Mouse (Mus musculus): ENCODE measurements at regions not wholly inside any gene's neighbourhood (a gene's known extent, or its start where the extent isn't known, plus 50 kb on each side); places are given as distances from the start of the nearest gene placed in this dataset.
A peak's percentile ranks its signal among the peaks of the same experiment; 100 is the strongest.

DNA sequence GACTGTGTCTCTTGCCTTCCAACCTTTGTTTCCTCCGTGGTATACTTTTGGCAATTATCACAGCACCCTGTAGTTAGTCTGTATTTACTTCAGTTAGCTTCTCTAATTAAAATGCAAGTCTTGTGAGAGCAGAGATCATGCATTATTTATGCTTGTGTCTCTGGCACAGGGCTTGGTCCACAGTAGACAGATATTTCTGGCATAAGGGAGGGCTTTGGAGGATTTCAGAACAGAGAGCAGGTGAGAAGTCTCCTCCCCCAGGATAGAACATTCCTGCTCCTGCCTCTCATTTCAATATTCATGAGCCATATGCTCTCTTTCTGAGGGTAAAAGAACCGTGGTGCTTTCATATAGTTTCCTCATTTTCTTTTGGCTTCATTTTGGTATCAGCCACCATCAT lies 217.6 kb downstream of the Gm11077 start:
- H3K9ac ChIP-seq (replicated peaks), result no peak overlapping the region
- no peak overlapping the region for H3K4me3 ChIP-seq
- 47% methylated on average over 2 of the region's 2 CpGs for WGBS
- peak; percentile 73 for ATAC-seq (ENCODE audit: low FRiP score, low read depth)
- no peaks in the 10 kb centered on the region for H3K9me3 ChIP-seq
- no peaks in the 10 kb centered on the region for H3K36me3 ChIP-seq
- H3K27ac ChIP-seq (replicated peaks), result no peak overlapping the region
- no peaks in the 10 kb centered on the region for H3K27me3 ChIP-seq
- peaks cover 7% of the 10 kb centered on the region; the same call in 1 of the 2 replicates for H3K4me1 ChIP-seq
- no peak overlapping the region for H3K4me2 ChIP-seq (replicated peaks)

DNA sequence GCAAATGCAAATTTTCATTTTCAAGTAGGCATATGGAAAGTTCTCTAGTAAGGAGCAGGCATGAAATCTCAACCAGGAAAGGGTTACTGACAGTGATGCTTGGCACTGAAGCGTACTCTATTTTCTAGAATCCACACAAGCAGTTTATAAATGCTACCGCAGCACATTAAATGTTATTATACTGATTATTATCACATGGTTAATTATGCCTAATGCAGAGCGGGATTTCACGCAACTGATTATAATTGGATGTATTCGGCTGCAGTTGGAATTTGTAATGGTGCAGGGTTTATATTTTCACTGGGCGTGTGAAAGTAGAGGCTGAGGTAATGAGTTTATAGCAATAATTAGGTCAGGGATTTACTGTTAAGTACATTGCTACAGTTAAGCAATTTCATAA lies 221.4 kb downstream of the Gm11077 start:
- Histone ChIP-seq H3K36me3 (no peaks in the 10 kb centered on the region), H3K9me3 (no peaks in the 10 kb centered on the region), H3K27ac (replicated peaks) (no peak overlapping the region), H3K4me2 (replicated peaks) (no peak overlapping the region), H3K4me3 (no peak overlapping the region), H3K27me3 (no peaks in the 10 kb centered on the region), H3K4me1 (peaks cover 7% of the 10 kb centered on the region; the same call in 1 of the 2 replicates), H3K9ac (replicated peaks) (no peak overlapping the region)
- 77% methylated on average over 6 of the region's 6 CpGs for WGBS
- no peak for ATAC-seq (ENCODE audit: low FRiP score, low read depth)

DNA sequence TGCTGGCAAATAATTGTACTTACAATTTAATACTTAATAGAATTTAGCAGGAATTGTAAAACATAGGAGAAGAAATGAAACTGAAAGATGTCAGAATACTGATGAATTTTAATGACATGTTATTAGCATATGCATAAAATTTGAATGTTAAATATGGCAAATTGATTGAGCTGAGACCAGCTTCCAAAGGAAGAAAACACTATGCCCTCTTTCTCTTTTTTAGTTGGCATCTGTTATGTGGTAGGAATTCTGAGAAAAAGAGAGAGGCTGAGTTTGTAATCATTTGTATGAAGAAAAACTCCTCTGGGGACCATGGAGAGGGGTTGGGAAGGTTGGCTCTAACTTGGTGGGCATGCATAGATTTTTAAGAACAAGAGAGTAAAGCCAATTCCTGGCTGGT lies 224.2 kb downstream of the Gm11077 start:
- Histone ChIP-seq H3K36me3 (no peaks in the 10 kb centered on the region), H3K4me1 (peaks cover 4% of the 10 kb centered on the region; the same call in 1 of the 2 replicates), H3K4me2 (replicated peaks) (no peak overlapping the region), H3K4me3 (no peak overlapping the region), H3K27me3 (no peaks in the 10 kb centered on the region), H3K27ac (replicated peaks) (no peak overlapping the region), H3K9ac (replicated peaks) (no peak overlapping the region), H3K9me3 (no peaks in the 10 kb centered on the region)
- no peak for ATAC-seq (ENCODE audit: low FRiP score, low read depth)

DNA sequence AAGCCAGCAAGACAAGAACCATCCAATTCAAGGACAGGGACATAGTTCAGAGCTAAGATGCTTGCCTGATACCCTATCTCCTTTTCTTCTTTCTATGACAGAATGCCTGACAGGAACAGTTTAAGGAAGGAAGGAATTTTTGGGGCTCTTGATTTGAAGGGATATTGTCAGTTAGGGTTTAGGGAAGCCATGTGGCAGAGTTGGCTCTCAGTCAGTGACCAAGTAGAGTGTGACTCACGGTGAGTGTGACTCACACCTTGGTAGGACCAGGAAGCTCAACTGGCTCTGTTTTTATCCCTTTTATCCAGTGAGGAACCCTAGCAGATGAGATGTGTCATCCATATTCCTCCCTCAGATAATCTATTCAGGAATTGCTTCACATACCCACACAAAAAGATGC lies 224.6 kb downstream of the Gm11077 start:
- H3K4me2 ChIP-seq (replicated peaks), result no peak overlapping the region
- no peaks in the 10 kb centered on the region for H3K27me3 ChIP-seq
- no peaks in the 10 kb centered on the region for H3K36me3 ChIP-seq
- no peak overlapping the region for H3K9ac ChIP-seq (replicated peaks)
- H3K4me3 ChIP-seq, result no peak overlapping the region
- no peak overlapping the region for H3K27ac ChIP-seq (replicated peaks)
- 92% methylated on average over 1 of the region's 1 CpGs for WGBS
- ATAC-seq (ENCODE audit: low FRiP score, low read depth), result no peak
- H3K4me1 ChIP-seq, result peaks cover 4% of the 10 kb centered on the region; the same call in 1 of the 2 replicates
- no peaks in the 10 kb centered on the region for H3K9me3 ChIP-seq

DNA sequence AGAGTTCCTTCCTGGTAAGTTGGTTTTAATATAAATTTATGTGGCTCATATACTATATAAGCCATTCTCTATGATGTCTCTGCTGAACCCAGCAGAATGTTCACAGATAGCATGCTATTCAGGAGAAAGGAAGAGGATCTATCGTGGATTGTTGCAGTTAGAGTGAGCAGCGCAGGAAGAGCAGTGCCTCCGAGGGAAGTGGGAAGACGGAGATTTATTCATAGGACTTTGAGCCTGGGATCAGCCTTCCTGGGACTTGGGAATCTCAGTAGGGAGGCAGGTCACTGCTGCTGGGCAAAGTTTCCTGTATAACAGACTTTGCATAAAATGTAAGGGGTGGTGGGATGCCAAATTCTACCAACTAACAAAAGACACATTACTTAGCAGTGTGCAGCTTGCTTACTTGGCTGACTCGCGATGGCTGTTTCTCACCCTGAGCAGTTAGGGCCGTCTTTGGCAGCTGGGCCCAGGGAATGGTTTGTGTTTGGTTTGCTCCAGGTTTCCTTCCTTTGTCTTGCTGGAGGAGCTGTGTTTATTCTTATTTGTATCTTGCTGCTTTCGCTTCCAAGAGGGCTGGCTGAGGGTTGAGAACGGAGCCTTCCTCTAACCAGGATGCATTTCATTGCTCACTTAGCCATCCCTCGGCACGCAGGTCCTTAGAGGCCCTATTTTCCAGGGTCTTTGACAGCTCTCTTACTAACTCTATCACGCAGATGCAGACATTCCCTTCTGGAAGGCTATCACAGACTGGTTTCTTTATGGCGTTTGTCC lies 226.9 kb downstream of the Gm11077 start:
- no peak for ATAC-seq (ENCODE audit: low FRiP score, low read depth)
- Histone ChIP-seq H3K9me3 (no peaks in the 10 kb centered on the region), H3K4me1 (peaks cover 4% of the 10 kb centered on the region; the same call in 1 of the 2 replicates), H3K4me3 (no peak overlapping the region), H3K27me3 (no peaks in the 10 kb centered on the region), H3K9ac (replicated peaks) (no peak overlapping the region), H3K27ac (replicated peaks) (0 out of 2 replicates have a peak overlapping the region, but pooled peaks have one; percentile 7), H3K36me3 (no peaks in the 10 kb centered on the region), H3K4me2 (replicated peaks) (no peak overlapping the region)
- WGBS, result 68% methylated on average over 13 of the region's 13 CpGs

DNA sequence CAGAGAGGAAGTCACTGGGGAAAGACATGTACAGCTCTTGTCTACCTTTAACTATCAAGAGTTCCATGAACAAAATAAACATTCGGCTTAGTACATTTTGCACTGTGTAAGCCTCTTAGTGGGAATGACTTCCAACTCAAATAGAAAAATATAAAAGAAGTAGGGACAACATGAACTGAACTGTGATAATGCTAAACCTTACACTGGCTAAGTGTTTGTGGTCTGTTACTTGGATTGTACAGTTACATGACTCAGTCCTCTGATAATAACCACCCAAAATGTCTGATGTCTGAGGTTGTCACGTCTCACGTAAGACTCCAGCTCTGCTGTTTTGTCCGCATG lies 227.4 kb downstream of the Gm11077 start:
- no peaks in the 10 kb centered on the region for H3K9me3 ChIP-seq
- no peaks in the 10 kb centered on the region for H3K36me3 ChIP-seq
- H3K4me1 ChIP-seq, result peaks cover 4% of the 10 kb centered on the region; the same call in 1 of the 2 replicates
- no peak overlapping the region for H3K4me2 ChIP-seq (replicated peaks)
- no peak overlapping the region for H3K9ac ChIP-seq (replicated peaks)
- H3K4me3 ChIP-seq, result no peak overlapping the region
- no peak for ATAC-seq (ENCODE audit: low FRiP score, low read depth)
- H3K27me3 ChIP-seq, result no peaks in the 10 kb centered on the region
- WGBS, result 93% methylated on average over 4 of the region's 4 CpGs
- H3K27ac ChIP-seq (replicated peaks), result no peak overlapping the region

DNA sequence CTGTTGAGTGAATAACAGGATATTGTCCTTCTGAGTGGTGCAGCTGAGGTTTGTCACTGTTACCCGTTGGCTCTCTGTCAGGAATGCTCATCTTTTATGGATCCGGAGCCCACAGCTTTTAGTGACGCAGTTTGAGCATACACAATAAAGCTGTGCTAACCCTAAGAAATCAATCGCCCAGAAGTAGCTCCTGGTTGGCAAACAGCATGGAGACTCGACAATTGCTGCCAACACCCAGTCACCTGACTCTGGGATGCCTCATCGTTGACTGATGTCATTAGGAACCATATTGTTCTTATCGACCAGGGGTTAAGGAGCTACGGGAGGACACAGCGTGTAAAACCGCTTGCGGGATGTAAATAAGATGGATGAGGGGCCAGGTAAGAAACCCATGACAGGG lies 232.9 kb downstream of the Gm11077 start:
- H3K4me2 ChIP-seq (replicated peaks), result peak overlapping the region; percentile 46
- peak overlapping the region; percentile 54 for H3K27ac ChIP-seq (replicated peaks)
- H3K9ac ChIP-seq (replicated peaks), result no peak overlapping the region
- H3K27me3 ChIP-seq, result no peaks in the 10 kb centered on the region
- H3K4me3 ChIP-seq, result peak overlapping the region; percentile 18; the same call in 1 of the 2 replicates
- peaks cover 27% of the 10 kb centered on the region for H3K4me1 ChIP-seq
- WGBS, result 32% methylated on average over 11 of the region's 11 CpGs
- ATAC-seq (ENCODE audit: low FRiP score, low read depth), result peak; percentile 48
- no peaks in the 10 kb centered on the region for H3K36me3 ChIP-seq
- H3K9me3 ChIP-seq, result no peaks in the 10 kb centered on the region

DNA sequence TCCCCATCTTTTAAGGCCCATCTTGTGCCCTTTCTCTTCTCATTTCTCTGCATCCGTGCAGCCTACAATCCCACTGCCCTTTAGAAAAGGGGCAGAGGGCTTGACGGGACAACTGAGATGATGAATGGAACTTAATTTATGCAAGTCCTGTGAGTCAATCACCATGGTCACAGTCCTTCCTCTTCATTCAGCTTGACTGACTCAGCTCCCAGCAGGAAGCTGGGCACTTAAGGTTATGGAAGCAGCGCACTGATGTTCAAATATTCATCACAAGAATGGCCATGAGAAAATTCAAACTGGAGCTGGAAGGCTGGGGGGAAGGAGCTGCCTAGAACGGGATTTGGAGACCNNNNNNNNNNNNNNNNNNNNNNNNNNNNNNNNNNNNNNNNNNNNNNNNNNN lies 233.5 kb downstream of the Gm11077 start:
- ATAC-seq (ENCODE audit: low FRiP score, low read depth), result peak; percentile 87
- Histone ChIP-seq H3K27me3 (no peaks in the 10 kb centered on the region), H3K36me3 (no peaks in the 10 kb centered on the region), H3K4me3 (0 out of 2 replicates have a peak overlapping the region, but pooled peaks have one; percentile 5), H3K4me2 (replicated peaks) (peak overlapping the region; percentile 46), H3K9ac (replicated peaks) (no peak overlapping the region), H3K27ac (replicated peaks) (peak overlapping the region; percentile 54), H3K9me3 (no peaks in the 10 kb centered on the region), H3K4me1 (peaks cover 27% of the 10 kb centered on the region)
- WGBS, result 14% methylated on average over 4 of the region's 4 CpGs

DNA sequence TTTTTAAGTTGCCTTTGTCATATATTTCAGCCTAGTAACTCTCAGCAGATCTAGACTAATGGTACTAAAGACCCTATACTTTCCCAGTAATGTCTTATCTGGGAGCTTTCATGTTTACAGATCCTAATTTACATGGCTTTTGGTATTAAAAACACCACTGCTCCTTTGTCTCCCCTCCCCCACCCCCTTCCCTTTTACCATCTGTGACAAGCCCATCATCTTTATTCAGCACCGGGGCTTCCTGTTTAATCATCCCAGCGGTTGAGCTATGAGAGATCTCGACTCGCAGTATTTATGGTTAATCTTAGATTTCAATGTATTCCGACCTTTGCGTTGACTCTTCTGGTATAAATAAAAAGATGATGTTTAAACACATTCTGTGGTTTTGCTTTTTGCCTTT lies 244.6 kb downstream of the Gm11077 start:
- Histone ChIP-seq H3K9me3 (no peaks in the 10 kb centered on the region), H3K4me3 (no peak overlapping the region), H3K4me2 (replicated peaks) (no peak overlapping the region), H3K36me3 (no peaks in the 10 kb centered on the region), H3K4me1 (no peaks in the 10 kb centered on the region), H3K9ac (replicated peaks) (no peak overlapping the region), H3K27ac (replicated peaks) (0 out of 2 replicates have a peak overlapping the region, but pooled peaks have one; percentile 35), H3K27me3 (no peaks in the 10 kb centered on the region)
- peak; percentile 51; the same call in 1 of the 2 replicates for ATAC-seq (ENCODE audit: low FRiP score, low read depth)
- 61% methylated on average over 6 of the region's 6 CpGs for WGBS

DNA sequence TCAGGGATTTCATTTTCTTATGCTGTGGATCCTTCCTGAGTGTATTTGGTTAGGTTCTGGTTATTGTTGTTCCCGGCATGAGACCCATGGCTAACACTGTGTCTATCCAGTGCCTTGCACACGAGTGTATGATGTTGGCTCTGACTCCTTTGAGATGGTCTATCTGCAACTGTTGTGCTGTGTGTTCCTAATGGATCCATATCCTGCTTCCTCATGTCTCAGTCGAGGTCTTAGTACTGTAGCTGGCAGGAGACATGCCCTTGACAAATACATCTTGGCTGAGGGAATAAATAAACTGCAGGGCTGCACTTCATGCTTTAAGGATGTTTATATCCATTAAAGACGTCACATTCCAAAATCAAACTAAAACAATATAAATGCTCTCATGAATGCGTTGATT lies 247.9 kb downstream of the Gm11077 start:
- H3K9me3 ChIP-seq, result no peaks in the 10 kb centered on the region
- 88% methylated on average over 5 of the region's 5 CpGs for WGBS

DNA sequence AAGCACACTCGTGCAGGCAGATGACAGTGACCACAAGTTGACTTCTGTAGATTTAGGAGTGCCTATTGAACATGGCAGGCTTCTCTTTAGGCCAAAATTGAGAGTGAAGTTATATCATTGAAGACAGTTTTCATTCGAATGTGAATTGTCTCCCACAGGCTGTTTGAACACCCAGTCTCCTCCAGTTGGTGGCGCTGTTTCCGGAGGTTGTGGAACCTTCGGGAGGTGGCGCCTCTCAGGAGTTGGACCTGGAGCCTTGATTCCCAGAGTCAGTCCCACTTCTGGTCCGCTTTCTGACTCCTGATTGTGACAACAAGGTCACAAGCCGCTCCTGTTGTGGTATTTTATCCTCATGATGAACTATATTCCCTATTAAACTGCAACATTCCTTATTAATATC lies 254.5 kb downstream of the Gm11077 start:
- no peaks in the 10 kb centered on the region for H3K27me3 ChIP-seq
- 93% methylated on average over 8 of the region's 8 CpGs for WGBS

More for the DNA sequence above, 247.9 kb downstream of the Gm11077 start:
- Histone ChIP-seq H3K36me3 (no peaks in the 10 kb centered on the region), H3K9ac (replicated peaks) (no peak overlapping the region), H3K4me2 (replicated peaks) (no peak overlapping the region), H3K4me3 (no peak overlapping the region), H3K27ac (replicated peaks) (no peak overlapping the region), H3K4me1 (no peaks in the 10 kb centered on the region), H3K27me3 (no peaks in the 10 kb centered on the region)
- no peak for ATAC-seq (ENCODE audit: low FRiP score, low read depth)

DNA sequence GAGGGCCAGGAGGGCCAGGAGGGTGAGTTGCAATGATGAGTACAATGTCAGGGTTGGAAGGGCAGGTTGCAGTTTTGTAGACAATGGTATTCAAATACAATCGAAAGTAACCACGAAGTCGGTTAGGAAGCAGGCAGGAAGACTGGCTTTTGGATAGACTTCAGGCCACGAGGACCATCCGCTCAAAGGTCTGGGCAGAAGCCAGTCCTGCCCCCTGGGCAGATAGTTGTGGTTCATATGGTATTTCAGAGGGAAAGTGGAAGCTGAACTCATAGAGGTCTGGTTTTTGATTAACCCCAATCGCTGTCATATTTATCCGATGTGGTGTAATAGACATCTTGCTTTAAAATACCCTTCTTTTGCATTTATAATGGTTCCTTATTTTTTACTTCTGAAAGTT lies 255.2 kb downstream of the Gm11077 start:
- no peak overlapping the region for H3K9ac ChIP-seq (replicated peaks)
- 90% methylated on average over 7 of the region's 7 CpGs for WGBS
- no peak overlapping the region for H3K27ac ChIP-seq (replicated peaks)
- H3K27me3 ChIP-seq, result no peaks in the 10 kb centered on the region
- 0 out of 2 replicates have a peak, but pooled peaks cover 3% of the 10 kb centered on the region for H3K9me3 ChIP-seq
- ATAC-seq (ENCODE audit: low FRiP score, low read depth), result no peak
- no peaks in the 10 kb centered on the region for H3K36me3 ChIP-seq
- no peaks in the 10 kb centered on the region for H3K4me1 ChIP-seq
- no peak overlapping the region for H3K4me2 ChIP-seq (replicated peaks)
- no peak overlapping the region for H3K4me3 ChIP-seq

More for the DNA sequence above, 254.5 kb downstream of the Gm11077 start:
- Histone ChIP-seq H3K27ac (replicated peaks) (no peak overlapping the region), H3K4me1 (no peaks in the 10 kb centered on the region), H3K9me3 (0 out of 2 replicates have a peak, but pooled peaks cover 3% of the 10 kb centered on the region), H3K9ac (replicated peaks) (no peak overlapping the region), H3K4me3 (no peak overlapping the region), H3K4me2 (replicated peaks) (no peak overlapping the region), H3K36me3 (no peaks in the 10 kb centered on the region)
- ATAC-seq (ENCODE audit: low FRiP score, low read depth), result no peak

All from midbrain, embryonic 12.5 days (tissue).